Mouse (Mus musculus): ENCODE data around the gene Ghdc. TPM values are rescaled to one million over a fixed set of nuclear protein-coding genes. Genes with fewer than 3 reads are reported as not detected.
"Not testable (repeated sequence)": the region's sequence is repeated elsewhere in the genome, so short reads cannot be mapped to it uniquely, and the experiment has no call there.

The Ghdc gene
- polyA plus RNA-seq (2012; rRNA removed) = 8.5 and 9.8 TPM in 2 replicates

DNA sequence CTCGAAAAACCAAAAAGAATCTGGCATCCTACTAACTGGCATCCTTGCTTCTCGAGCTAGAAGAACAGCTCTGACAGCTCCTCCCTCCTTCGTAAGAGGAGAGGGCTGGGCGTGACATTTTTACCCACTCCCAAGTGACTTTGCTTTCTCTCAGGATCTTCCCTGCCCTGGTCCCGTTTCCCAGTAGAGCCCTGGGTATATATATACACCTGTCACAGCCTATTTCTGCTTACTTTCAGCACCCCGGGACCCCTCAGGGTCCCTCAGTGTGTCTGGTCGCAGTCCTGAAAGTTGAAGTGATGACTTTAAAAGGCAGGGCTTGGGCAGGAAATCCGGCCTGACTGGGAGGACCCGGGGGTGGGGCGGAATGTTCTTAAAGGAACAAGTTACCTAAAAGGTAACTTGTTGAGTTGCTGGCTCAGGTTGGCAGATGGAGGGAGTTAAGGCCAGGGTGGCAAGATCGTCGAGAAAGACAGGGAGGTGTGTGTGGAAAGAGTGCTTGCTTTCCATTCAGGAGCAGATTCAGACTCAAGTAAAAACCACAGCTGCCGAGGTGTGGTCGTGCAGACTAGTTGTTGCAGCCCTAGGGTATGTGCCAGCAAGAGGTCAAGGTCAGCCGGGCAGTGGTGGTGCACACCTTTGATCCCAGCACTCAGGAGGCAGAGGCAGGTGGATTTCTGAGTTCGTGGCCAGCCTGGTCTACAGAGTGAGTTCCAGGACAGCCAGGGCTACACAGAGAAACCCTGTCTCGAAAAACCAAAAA, at the start of gene Ghdc:
Gene Ghdc, minus strand, starts transcription at position 312 of the 763 bp plus-strand sequence.
- 8% methylated on average over 17 of the region's 17 CpGs for WGBS
- DNase-seq (ENCODE audit: low read depth, low spot score) = peak; percentile 85

DNA sequence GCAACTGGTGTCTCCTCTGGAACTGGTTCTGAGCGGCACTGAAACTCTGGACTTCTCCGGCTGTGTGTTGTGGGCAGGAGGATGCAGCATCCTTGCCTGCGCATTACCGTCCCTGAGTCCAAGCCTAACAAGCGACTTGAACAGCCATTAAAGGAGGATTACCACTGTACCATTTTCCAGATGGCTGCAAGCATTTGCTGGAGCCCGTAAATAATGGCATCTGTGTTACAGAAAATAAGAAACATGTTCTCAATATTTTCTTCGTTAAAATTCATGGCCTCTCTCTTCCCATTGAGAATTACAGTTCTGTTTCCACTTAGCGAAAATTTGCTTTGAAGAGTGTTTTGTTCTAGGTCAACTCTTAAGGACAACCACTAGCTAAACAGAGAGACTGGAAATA, 49.3 kb upstream of the Ghdc start:
- no peak for DNase-seq (ENCODE audit: low read depth, low spot score)
- 87% methylated on average over 8 of the region's 8 CpGs for WGBS

DNA sequence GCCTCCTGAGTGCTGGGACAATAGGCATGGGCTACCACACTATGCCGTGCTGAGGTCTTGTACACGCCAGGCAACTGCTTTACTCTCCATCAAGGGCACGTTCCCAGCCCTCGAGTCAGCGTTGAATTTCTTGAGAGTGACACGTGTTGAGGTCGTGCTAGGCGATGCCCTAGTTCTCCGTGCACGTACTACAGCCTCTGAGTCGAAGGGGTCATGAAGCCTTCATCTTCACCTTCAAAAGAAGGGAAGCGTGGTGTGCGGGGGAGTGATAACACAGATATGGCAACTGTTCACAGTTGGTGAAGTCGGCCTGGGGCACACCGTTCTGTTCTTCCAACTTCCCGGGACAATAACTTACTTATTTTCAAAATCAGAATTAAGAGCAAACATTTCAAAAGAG, 48.9 kb upstream of the Ghdc start:
- no peak for DNase-seq (ENCODE audit: low read depth, low spot score)
- WGBS = 88% methylated on average over 16 of the region's 16 CpGs

DNA sequence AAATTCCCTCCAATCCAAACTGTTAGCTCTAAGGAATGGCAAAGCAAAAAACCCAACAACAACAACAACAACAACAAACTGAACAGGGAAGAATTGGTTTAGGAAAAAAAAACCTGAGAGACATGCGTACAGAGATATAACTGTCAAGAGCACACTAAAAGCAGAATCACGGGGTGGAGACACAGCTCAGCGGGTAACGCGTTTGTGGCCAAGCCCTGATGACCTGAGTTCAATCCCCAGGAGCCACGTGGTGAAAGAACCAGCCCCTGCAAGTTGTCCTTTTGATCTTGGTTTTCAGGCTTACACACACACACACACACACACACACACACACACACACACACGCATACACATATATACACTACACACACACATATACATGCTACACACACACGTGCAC, 48.3 kb upstream of the Ghdc start:
- 57% methylated on average over 8 of the region's 8 CpGs for WGBS
- DNase-seq (ENCODE audit: low read depth, low spot score) = no peak

DNA sequence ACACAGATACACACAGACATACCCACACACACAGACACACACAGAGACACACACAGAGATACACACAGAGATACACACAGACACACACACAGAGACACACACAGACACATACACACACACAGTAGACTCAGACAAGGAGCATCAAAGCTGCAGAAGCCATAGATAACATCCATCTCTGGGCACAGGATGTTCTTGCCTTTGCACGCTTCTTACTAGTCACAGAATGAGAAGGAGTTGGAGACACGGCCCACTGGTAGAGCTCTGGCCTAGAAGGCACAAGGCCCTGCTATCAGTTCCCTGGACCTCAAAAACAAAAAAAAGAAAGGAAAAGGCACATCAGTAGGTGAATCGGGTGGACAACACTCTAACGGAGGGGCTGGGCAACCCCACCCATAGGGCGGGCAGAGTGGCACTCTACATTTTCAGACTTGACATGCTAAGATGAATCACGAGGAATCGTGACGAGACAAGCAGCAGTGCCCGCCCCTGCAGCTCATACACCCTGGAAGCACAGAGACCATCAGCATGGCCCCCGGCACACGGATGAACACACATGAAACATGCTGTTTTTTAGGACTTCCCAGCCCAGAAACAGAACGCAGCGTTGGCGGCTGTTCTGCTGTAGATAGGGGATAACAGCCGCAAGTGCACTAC, 47.7 kb upstream of the Ghdc start:
- 85% methylated on average over 15 of the region's 15 CpGs for WGBS
- DNase-seq (ENCODE audit: low read depth, low spot score) = no peak

DNA sequence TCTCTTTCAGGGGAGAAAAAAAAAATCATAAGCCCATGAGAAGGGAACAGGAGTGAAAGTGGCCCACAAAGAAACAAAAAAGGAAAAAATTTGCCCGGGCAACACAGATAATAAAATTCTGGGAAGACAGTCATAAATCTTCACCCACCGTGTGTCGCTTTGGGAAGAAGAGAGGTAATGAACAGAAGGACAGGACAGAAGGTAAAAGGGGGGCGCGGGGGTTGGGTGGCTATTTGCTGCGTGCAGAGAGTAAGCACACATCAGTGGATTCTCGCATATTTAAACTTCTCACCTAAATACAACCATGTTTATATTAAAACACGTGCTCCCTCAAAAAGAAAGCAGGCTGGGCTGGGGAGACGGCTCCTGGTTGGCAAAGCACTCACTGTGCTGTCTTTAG, 46.6 kb upstream of the Ghdc start:
- 61% methylated on average over 9 of the region's 9 CpGs for WGBS
- no peak for DNase-seq (ENCODE audit: low read depth, low spot score)

DNA sequence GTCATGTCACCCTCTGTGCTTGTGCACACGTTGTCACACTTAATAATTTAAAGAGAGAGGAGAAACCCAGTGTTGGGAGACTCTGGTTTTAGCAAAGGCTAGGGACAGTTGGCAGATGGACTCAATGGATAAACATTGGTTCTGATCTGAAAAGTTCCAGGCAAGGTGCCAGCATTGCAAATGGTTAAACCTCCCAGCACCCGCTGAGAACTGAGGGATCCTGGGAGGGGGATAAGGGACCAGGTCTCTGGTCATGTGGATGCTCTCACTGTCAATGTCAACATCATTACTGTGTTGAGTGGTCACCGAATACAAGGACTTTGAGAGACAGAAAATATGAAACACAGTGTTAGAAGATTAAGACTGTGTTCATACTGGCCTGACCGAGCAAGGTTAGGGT, 46.0 kb upstream of the Ghdc start:
- no peak for DNase-seq (ENCODE audit: low read depth, low spot score)
- WGBS = 49% methylated on average over 4 of the region's 4 CpGs

DNA sequence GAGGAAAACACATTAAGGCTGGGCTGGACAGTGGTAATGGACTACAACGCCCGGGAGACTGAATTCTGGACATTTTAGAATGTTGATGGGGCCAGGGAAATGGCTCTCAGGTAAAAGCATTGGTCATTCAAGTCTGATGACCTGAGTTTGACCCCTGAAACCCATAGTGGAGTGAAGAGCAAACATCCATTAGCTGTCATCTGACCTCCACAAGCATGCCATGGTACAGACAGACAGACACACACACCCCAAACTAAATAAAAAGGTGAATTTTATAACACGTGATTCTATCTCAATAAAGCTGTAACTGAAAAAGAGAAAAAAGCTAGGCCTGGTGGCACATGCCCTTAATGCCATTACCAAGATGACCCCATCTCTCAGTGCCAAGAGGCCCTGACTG, 45.6 kb upstream of the Ghdc start:
- WGBS = 51% methylated on average over 3 of the region's 3 CpGs
- no peak for DNase-seq (ENCODE audit: low read depth, low spot score)

DNA sequence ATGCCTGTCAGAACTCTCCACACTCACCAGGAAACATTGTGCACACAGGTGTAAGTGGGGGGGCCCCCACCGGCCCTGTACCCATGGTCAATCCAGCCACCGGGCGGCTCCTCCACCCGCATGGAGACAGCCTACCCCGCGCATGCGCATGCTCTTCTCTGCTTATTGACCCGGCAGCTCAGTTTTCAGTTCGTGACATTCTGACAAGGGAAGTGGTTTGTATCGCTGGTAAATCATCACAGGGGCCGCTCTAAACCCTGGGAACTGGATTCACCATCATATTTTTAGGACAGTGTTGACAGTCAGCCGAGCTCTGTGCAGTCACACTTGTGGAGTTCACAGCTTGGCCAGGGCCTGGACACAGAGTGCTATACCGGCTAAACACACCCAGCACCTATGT, 43.7 kb upstream of the Ghdc start:
- WGBS = 15% methylated on average over 13 of the region's 13 CpGs
- no peak for DNase-seq (ENCODE audit: low read depth, low spot score)

DNA sequence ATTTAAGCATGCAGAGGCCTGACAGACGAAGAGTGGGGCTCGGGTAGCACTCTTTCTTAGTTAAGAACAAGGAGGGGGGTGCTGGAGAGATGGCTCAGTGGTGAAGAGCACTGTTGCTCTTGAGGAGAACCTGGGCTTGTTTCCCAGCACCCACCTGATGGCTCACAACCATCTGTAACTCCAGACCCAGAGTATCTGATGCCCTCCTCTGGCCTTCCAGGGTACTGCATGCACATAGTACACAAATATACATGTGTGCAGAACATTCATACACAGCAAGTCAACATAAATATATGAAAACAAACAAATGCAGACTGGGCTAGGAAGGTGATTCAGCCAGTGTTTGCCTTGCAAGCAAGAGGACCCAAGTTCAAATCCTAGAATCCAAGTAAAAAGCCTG, 40.4 kb upstream of the Ghdc start:
- DNase-seq (ENCODE audit: low read depth, low spot score) = no peak
- 100% methylated on average over 2 of the region's 2 CpGs for whole genome bisulfite sequencing

DNA sequence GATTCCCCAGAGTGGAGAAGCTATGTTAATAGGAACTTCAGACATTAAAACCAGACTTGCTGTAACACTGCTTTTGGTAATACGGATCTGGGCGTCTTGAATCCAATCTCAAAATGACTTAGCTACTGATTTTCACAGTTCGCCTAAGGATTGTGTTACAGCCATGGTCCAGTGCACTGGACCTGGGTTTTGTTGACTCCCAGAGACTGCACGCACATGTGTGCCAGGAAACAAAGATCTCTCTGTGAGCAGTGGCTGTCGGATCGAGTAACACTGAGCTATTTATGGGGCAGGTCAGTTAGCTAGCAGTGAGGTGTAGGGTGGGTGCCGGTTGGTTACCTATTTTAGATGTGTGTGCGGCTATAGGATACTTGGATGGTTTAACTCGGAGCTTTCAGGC, 39.8 kb upstream of the Ghdc start:
- no peak for DNase-seq (ENCODE audit: low read depth, low spot score)
- WGBS = 76% methylated on average over 9 of the region's 9 CpGs

DNA sequence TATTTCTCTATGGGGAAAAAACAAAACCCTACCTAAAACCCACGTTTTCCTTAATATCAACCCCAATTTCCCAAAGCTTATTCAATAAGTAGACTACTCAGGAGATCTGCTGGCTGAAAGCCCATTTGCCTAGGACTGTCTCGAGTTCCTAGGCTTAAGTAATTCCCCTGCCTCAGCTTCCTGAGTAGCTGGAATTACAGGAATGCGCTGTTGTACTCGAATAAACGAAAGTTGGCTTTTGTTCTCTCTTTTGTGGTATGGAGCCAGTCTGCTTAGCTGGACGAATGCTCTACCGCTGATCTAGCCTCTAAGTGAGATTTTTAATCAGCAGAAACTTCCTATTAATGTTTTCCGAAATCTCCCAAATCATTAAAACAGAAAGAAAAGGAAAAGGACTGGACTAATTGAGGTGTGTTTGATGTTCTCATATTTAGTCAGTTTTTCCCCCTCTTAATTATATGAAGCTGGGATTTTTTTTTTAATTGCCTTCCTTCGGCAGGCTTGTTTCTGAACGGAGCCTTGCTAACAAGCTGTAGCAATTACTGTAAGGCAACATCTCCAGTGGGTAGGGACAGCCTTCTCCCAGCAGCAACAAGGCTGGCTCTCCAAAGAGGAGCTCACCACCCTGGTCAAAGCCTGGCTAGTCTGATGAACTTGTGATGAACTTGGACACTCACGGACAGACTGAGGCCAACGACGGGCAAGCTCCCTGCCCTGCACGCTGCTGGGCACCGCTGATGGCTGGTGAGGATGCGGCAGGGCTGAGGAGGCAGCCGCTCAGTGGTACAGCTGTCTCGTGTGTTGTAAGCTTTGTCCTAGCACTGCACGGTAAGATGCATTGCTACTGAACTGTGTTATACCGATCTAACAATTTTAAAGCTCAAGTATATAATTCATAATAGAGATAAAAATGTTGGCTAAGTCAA, 35.9 kb upstream of the Ghdc start:
- DNase-seq (ENCODE audit: low read depth, low spot score) = no peak
- WGBS = 80% methylated on average over 20 of the region's 20 CpGs

DNA sequence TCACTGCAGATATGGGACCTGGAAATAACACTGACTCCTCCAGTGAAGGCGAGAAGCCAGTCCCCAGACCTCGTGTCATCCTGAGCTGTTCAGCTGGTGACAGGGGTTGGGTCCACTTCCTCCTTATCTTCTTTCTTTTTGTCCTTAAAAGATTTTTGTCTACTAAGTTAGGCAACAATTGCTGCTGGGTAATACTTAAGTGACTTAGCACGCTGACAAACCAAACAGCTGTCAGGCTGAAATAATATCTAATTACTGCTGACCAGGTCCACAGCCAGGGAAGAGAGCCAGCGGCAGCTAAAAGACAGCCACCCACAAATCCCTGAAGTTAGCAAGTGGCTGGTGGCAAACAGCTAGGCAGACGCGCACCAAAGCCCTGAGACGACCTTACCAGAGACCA, 34.8 kb upstream of the Ghdc start:
- 82% methylated on average over 7 of the region's 7 CpGs for WGBS
- DNase-seq (ENCODE audit: low read depth, low spot score) = no peak

DNA sequence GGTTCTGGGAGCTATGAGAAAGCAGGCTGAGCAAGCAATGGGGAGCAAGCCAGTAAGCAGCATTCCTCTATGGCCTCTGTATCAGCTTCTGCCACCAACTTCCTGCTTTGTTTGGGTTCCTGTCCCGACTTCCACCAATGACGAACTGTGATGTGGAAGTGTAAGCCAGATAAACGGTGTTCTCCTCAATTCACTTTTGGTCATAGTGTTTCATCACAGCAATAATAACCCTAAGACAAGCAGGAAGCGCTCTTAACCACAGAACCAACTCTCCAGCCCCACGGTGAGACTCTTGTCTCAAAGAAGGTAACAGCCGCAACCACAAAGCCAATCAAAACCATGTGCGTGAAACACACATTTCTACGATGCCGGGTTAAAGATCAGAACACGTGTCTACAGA, 33.7 kb upstream of the Ghdc start:
- no peak for DNase-seq (ENCODE audit: low read depth, low spot score)
- 92% methylated on average over 10 of the region's 10 CpGs for WGBS

DNA sequence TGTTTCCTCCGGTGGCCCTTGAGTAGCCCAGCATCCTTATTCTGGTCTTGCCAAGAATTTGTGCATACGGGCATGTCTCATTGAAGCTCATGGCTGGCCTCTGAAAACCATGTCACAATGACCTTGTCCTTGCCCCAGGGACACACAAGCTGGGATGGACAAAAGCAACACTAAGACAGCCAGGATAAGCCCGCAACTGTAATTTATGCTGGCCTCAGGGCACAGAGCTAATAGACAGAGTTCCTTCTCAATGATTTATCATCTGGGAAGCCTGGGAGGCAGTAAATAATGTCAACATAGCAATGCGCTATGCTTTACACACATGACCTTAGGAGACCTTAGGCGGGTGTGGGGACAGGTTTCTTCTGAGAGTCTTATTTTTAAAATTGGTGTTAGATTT, 28.7 kb upstream of the Ghdc start:
- no peak for DNase-seq (ENCODE audit: low read depth, low spot score)

DNA sequence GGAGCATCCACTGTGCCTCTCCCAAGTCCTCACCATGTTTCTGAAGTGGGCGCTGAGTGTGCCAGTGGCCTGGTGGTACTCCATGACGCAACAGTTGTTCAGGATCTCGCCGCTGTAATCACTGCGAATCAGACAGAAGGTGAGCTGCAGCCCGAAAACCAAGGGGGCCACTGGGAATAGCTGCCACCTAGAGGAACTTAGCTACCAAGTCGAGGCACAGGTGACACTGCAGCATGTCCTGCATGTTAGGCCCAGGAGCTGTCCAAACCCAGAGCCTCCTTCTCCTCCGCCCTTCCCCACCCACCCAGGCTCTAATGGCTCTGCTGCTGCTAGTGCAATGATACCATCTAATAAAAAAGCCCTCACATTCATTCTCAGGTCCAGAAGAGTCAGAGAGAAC, 25.8 kb upstream of the Ghdc start:
- DNase-seq (ENCODE audit: low read depth, low spot score) = no peak
- 76% methylated on average over 8 of the region's 8 CpGs for WGBS

More for the DNA sequence above, 28.7 kb upstream of the Ghdc start:
- WGBS = 67% methylated on average over 5 of the region's 5 CpGs

DNA sequence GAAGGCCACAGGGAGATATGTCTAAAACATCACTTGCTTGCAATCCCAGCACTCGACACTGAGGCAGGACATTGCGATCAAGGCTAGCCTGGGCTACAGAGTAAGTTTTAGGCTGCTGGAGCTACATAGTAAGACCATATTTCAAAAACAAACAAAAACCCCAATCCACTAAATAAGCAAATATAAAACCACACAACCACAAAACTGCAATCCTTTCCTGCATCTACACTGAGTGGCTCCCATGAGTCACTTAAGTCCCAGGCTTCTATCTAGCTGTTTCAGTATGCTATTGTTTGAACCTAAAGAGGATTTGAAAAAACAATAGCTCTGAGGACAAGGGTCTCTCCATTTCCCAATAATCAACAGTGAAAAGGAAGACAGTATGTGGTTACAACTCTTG, 24.6 kb upstream of the Ghdc start:
- WGBS = 94% methylated on average over 2 of the region's 2 CpGs
- no peak for DNase-seq (ENCODE audit: low read depth, low spot score)

DNA sequence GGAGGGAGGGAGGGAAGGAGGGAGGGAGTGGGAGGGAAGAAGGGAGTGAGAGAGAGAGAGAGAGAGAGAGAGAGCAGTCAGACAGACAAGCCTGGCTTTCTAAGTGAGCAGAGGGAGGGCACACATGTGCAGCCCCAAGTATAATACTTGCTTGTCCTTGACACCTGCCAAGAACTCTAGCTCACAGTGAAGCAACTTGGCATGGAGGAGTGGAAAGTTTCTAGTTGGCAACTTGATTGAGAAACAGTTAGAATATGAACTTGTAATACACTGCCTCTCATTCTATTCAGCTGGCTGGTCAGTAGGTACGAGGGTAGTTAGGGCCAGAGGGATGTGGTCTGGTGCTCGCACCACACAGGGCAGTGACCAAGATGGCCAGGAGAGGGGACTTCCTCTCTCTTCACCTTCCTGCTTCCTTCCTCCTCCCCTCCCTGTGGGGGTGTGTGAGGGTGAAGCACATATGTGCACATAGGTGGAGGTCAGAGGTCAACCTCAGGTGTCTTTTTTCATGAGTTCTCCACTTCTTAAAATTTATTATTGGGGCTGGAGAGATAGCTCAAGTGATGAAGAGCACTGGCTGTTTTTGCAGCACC, 20.8 kb upstream of the Ghdc start:
- DNase-seq (ENCODE audit: low read depth, low spot score) = no peak
- 85% methylated on average over 2 of the region's 2 CpGs for WGBS

DNA sequence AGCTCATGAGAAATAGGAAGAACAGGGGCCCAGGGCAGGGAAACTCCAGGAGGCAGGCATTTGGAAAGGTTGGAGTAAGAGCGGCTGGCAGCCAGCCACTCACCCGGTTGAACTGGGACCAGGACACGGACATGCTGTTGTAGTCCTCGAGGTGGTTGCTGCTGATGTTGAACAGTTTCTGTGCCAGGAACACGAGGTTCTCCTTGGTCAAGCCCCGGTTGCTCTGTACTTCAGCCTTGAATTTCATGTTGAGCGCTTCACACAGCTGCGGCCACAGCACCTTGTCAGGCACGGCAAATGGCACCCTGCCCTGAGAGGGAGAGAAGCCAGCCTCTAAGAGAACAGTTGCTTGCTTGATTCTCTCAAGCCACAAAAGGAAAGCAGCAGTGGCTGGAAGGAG, 19.9 kb upstream of the Ghdc start:
- WGBS = 84% methylated on average over 9 of the region's 9 CpGs

DNA sequence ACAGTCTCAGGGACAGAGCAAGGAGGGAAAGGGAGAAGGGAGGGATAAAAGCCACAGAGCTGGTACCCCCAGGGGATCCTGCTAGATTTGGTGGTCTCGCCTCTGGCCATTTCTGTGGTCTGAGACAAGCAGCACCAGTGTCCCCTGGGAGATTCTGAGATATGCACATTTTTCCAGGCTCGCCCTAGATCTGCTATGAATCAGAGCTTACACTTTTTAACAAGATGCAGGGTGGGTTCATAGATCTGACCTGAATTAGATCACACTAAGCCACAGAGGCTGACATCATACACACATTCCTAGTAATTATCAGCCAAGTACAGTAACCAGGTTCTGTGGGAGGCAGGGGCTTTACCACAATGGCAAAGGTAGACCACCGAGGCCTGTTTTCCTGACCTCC, 18.9 kb upstream of the Ghdc start:
- no peak for DNase-seq (ENCODE audit: low read depth, low spot score)
- WGBS = 93% methylated on average over 3 of the region's 3 CpGs

More for the DNA sequence above, 19.9 kb upstream of the Ghdc start:
- not testable (repeated sequence) for DNase-seq (ENCODE audit: low read depth, low spot score)

All from large intestine, adult 2 months (tissue).